In genomic region chr11:68719096-68719648, GRCm38 (mm10) we compare ENCODE assay signal across 9 mouse cellular contexts. TPM values are rescaled to one million over a fixed set of nuclear protein-coding genes. Genes with fewer than 3 reads are reported as not detected.
DNase-seq lines count a peak whose midpoint lies in the region; ATAC-seq lines count a peak whose summit lies in the region.
"Had no signal": no experiment of that assay in that cellular context is flagged by ENCODE, and none has a peak within 500 bp of the region (broad histone marks: within the 10 kb centered on the region; RNA-seq: fewer than 3 reads in every experiment).

No protein-coding gene starts in this region.

- intact Hi-C loops in heart, postnatal 14 days (cut with DNase I) = no loop called here

- H3K27me3 ChIP-seq in midbrain, embryonic 14.5 days (ENCODE audit: control insufficient read depth, insufficient read depth, low read length) = no peaks in the 10 kb centered on the region
- H3K27me3 ChIP-seq in midbrain, embryonic 16.5 days (ENCODE audit: control insufficient read depth, insufficient read depth, low read depth, low read length) = no peaks in the 10 kb centered on the region
- H3K27me3 ChIP-seq: stomach, embryonic 15.5 days had no signal

- no peak overlapping the region for H3K9ac ChIP-seq in midbrain, embryonic 14.5 days (replicated peaks; ENCODE audit: low read length)
- no peak overlapping the region for H3K9ac ChIP-seq in midbrain, embryonic 16.5 days (ENCODE audit: low read depth, low read length)
- H3K9ac ChIP-seq: stomach, embryonic 15.5 days had no signal

- H3K9me3 ChIP-seq in midbrain, embryonic 14.5 days (ENCODE audit: control insufficient read depth, low read length) = no peaks in the 10 kb centered on the region
- H3K9me3 ChIP-seq in midbrain, embryonic 16.5 days (replicated peaks; ENCODE audit: control insufficient read depth, low read length, poor library complexity, severe bottlenecking) = no peaks in the 10 kb centered on the region
- H3K9me3 ChIP-seq: stomach, embryonic 15.5 days had no signal

- peaks cover 7% of the 10 kb centered on the region; the same call in 1 of the 2 replicates for H3K4me1 ChIP-seq in midbrain, embryonic 14.5 days (ENCODE audit: control insufficient read depth, insufficient read depth, low read length)
- peaks cover 20% of the 10 kb centered on the region for H3K4me1 ChIP-seq in midbrain, embryonic 16.5 days (ENCODE audit: control insufficient read depth, insufficient read depth, low read length)

- H3K27ac ChIP-seq in midbrain, embryonic 14.5 days (replicated peaks; ENCODE audit: low read depth, low read length) = 0 out of 2 replicates have a peak overlapping the region, but pooled peaks have one; percentile 5
- no peak overlapping the region for H3K27ac ChIP-seq in midbrain, embryonic 16.5 days (ENCODE audit: low read length)
- H3K27ac ChIP-seq: stomach, embryonic 15.5 days had no signal

- ATAC-seq in midbrain, embryonic 14.5 days (ENCODE audit: low FRiP score, low TSS enrichment) = no peak
- ATAC-seq in midbrain, embryonic 16.5 days = no peak
- no peak for ATAC-seq in megakaryocyte-erythroid progenitor cell, adult 5-6 weeks (replicated peaks; ENCODE audit: low FRiP score, low TSS enrichment, poor library complexity, severe bottlenecking)

- 69% methylated on average over 4 of the region's 4 CpGs for WGBS in midbrain, embryonic 14.5 days
- WGBS in midbrain, embryonic 16.5 days = 51% methylated on average over 4 of the region's 4 CpGs

- no peak overlapping the region for H3K4me2 ChIP-seq in midbrain, embryonic 14.5 days (ENCODE audit: low read length)
- H3K4me2 ChIP-seq in midbrain, embryonic 16.5 days (ENCODE audit: low read length) = no peak overlapping the region
- H3K4me2 ChIP-seq: stomach, embryonic 15.5 days had no signal

- DNase-seq in midbrain, embryonic 14.5 days = peak; percentile 73
- DNase-seq in gastrocnemius, adult 18-20 months (ENCODE audit: low spot score) = peak; percentile 62
- DNase-seq in heart, postnatal 14 days = peak; percentile 75 to 81
- DNase-seq in lung, postnatal 10 days = peak; percentile 68
- no peak for DNase-seq in testis, postnatal 10 days (ENCODE audit: low spot score)
- no peak for DNase-seq in left cerebral cortex, adult 9 months (ENCODE audit: low spot score in 2 of 2)

- H3K36me3 ChIP-seq in midbrain, embryonic 14.5 days (ENCODE audit: control insufficient read depth, insufficient read depth, low read length) = peaks cover 26% of the 10 kb centered on the region
- peaks cover 3% of the 10 kb centered on the region; the same call in 1 of the 2 replicates for H3K36me3 ChIP-seq in midbrain, embryonic 16.5 days (ENCODE audit: control insufficient read depth, insufficient read depth, low read length)

- H3K4me3 ChIP-seq in midbrain, embryonic 14.5 days (replicated peaks; ENCODE audit: low read depth, low read length) = no peak overlapping the region
- H3K4me3 ChIP-seq in midbrain, embryonic 16.5 days (ENCODE audit: low read depth, low read length) = no peak overlapping the region
- H3K4me3 ChIP-seq: stomach, embryonic 15.5 days had no signal

RNA-seq across cellular contexts. Expression of gene Myh10, which starts 27.8 kb away (rescaled TPM):
- polyA plus RNA-seq in midbrain, embryonic 14.5 days (2014; fragmentation: Nextera tagmentation; extraction: Ambion mirVana) = 96.4 and 107 TPM in 2 replicates
- 94.9 and 104 TPM in 2 replicates for polyA plus RNA-seq in midbrain, embryonic 16.5 days (2015; fragmentation: Nextera tagmentation; extraction: Ambion mirVana)
- 10 to 100 TPM; 10.5 to 35.1 TPM for total RNA-seq in gastrocnemius, adult 18-20 months (2021)
- total RNA-seq in heart, postnatal 14 days (2021) = 10 to 100 TPM; 44.0 to 46.9 TPM
- 100 and 113 TPM in 2 replicates for total RNA-seq in megakaryocyte-erythroid progenitor cell, adult 5-6 weeks (2014; fragmentation: Nextera tagmentation)
- 42.2 and 49.5 TPM in 2 replicates for total RNA-seq in megakaryocyte-erythroid progenitor cell, adult 5-6 weeks (2017)

Comparison
In these comparisons a context has a peak if more than half of its experiments do, and no peak if none do; other contexts are left out.
1. DNase-seq: peak in midbrain, embryonic 14.5 days (single experiment), gastrocnemius, adult 18-20 months (single experiment), heart, postnatal 14 days (2 of 2) and lung, postnatal 10 days (single experiment); none in testis, postnatal 10 days (single experiment) and left cerebral cortex, adult 9 months (0 of 2).